Mouse (Mus musculus) heart, adult 2 months (tissue): ENCODE results near the gene Cdan1.

ENCODE experiments used
- CTCF ChIP-seq: fragments of 200-600 bp; IDR thresholded peaks from 2 replicates; pipeline ENCODE4 v1.8.1; 2022; ENCODE audit warnings: antibody characterized with exemption, mild to moderate bottlenecking, moderate library complexity
- POLR2A ChIP-seq: fragments of 200-500 bp; IDR thresholded peaks from 2 replicates; pipeline ENCODE4 v1.6.1; 2011; ENCODE audit warnings: mild to moderate bottlenecking, low read depth, low read length, control low read depth; ENCODE audit not compliant: insufficient read depth

- no peak for TF ChIP-seq POLR2A
- TF ChIP-seq CTCF, result no peak
Measured at GRCm38 (mm10) chr2:120867336-120867735, 17.4 kb upstream of the Cdan1 start.
